Mouse (Mus musculus): ENCODE results near the gene Arhgap15.

DNA sequence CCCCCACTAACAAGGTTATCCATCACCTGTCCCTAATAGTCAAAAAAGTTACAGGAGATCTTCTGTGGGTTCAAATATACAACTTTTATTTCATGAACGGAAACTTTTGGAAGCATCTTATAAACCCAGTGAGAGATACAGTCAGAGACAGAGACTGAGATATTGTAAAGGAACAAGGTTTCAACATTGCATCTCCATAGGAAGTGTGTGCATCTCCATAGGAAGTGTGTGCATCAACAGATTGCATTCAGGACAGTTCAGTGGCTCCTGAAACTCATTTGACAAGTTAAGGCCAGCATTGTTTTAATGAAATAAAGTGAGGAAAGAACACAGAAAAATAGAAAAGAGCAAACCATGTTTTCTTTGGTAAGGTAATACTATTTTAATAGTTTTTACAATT, 296.0 kb downstream of the Arhgap15 start:
- TF ChIP-seq POLR2A (IDR thresholded peaks at IDR 0.05; ENCODE audit: low read depth, low read length) (no peak), CTCF (IDR thresholded peaks at IDR 0.05; ENCODE audit: borderline replicate concordance, insufficient read depth, low read length) (no peak)

Data from embryonic fibroblast, embryonic 13.5 days (primary cell).